Mouse (Mus musculus): ENCODE data around the gene Ptpro. TPM values are rescaled to one million over a fixed set of nuclear protein-coding genes. Genes with fewer than 3 reads are reported as not detected.

The Ptpro gene
- total and polyA plus RNA-seq, 2 experiments = 0.51 to 0.65 TPM

- no peak overlapping the region for H3K27ac ChIP-seq (replicated peaks; ENCODE audit: insufficient read depth, low read depth, low read length)
- WGBS = 15% methylated on average over 10 of the region's 10 CpGs
- peak; percentile 71 for TF ChIP-seq CTCF (IDR thresholded peaks at IDR 0.05; ENCODE audit: low read depth, low read length)
- TF ChIP-seq POLR2A (IDR thresholded peaks at IDR 0.05; ENCODE audit: extremely low read depth, insufficient read depth, low read length) = no peak
- H3K4me3 ChIP-seq (ENCODE audit: insufficient read depth, low read depth, low read length) = no peak overlapping the region
- H3K4me1 ChIP-seq (ENCODE audit: control insufficient read depth, insufficient read depth, low read length) = no peaks in the 10 kb centered on the region
- H3K27me3 ChIP-seq (ENCODE audit: control insufficient read depth, insufficient read depth, low read length) = no peaks in the 10 kb centered on the region
- H3K36me3 ChIP-seq (ENCODE audit: control insufficient read depth, insufficient read depth, low read length) = no peaks in the 10 kb centered on the region
- H3K79me2 ChIP-seq (ENCODE audit: control insufficient read depth, insufficient read depth, low read length) = no peaks in the 10 kb centered on the region
- no peak overlapping the region for H3K9ac ChIP-seq (ENCODE audit: low read depth, low read length)
- peak; percentile 47 for DNase-seq (ENCODE audit: extremely low read depth, low read depth, low spot score)
Observed at GRCm38 (mm10) chr6:137455537-137456041, 203.5 kb downstream of the Ptpro start.

GRCm38 (mm10) chr6:137456064-137456463 is 203.9 kb downstream of the Ptpro start:
- no peak overlapping the region for H3K27ac ChIP-seq (replicated peaks; ENCODE audit: insufficient read depth, low read depth, low read length)
- TF ChIP-seq CTCF (IDR thresholded peaks at IDR 0.05; ENCODE audit: low read depth, low read length) (no peak), POLR2A (IDR thresholded peaks at IDR 0.05; ENCODE audit: extremely low read depth, insufficient read depth, low read length) (no peak)
- H3K4me3 ChIP-seq (ENCODE audit: insufficient read depth, low read depth, low read length) = no peak overlapping the region
- no peaks in the 10 kb centered on the region for H3K27me3 ChIP-seq (ENCODE audit: control insufficient read depth, insufficient read depth, low read length)
- WGBS = 55% methylated on average over 7 of the region's 7 CpGs
- no peaks in the 10 kb centered on the region for H3K36me3 ChIP-seq (ENCODE audit: control insufficient read depth, insufficient read depth, low read length)
- H3K9ac ChIP-seq (ENCODE audit: low read depth, low read length) = no peak overlapping the region
- no peak for DNase-seq (ENCODE audit: extremely low read depth, low read depth, low spot score)
- H3K79me2 ChIP-seq (ENCODE audit: control insufficient read depth, insufficient read depth, low read length) = no peaks in the 10 kb centered on the region
- no peaks in the 10 kb centered on the region for H3K4me1 ChIP-seq (ENCODE audit: control insufficient read depth, insufficient read depth, low read length)

- no peak for TF ChIP-seq POLR2A (IDR thresholded peaks at IDR 0.05; ENCODE audit: extremely low read depth, insufficient read depth, low read length)
- TF ChIP-seq CTCF (IDR thresholded peaks at IDR 0.05; ENCODE audit: low read depth, low read length) = no peak
- Histone ChIP-seq H3K36me3 (ENCODE audit: control insufficient read depth, insufficient read depth, low read length) (no peaks in the 10 kb centered on the region), H3K27me3 (ENCODE audit: control insufficient read depth, insufficient read depth, low read length) (no peaks in the 10 kb centered on the region), H3K9ac (ENCODE audit: low read depth, low read length) (no peak overlapping the region), H3K79me2 (ENCODE audit: control insufficient read depth, insufficient read depth, low read length) (no peaks in the 10 kb centered on the region), H3K4me3 (ENCODE audit: insufficient read depth, low read depth, low read length) (no peak overlapping the region), H3K27ac (replicated peaks; ENCODE audit: insufficient read depth, low read depth, low read length) (no peak overlapping the region), H3K4me1 (ENCODE audit: control insufficient read depth, insufficient read depth, low read length) (no peaks in the 10 kb centered on the region)
- 29% methylated on average over 7 of the region's 7 CpGs for WGBS
- no peak for DNase-seq (ENCODE audit: extremely low read depth, low read depth, low spot score)
Observed at GRCm38 (mm10) chr6:137457210-137457609, 205.1 kb downstream of the Ptpro start.

- no peaks in the 10 kb centered on the region for H3K4me1 ChIP-seq (ENCODE audit: control insufficient read depth, insufficient read depth, low read length)
- H3K4me3 ChIP-seq (ENCODE audit: insufficient read depth, low read depth, low read length) = no peak overlapping the region
- 52% methylated on average over 7 of the region's 7 CpGs for WGBS
- H3K27me3 ChIP-seq (ENCODE audit: control insufficient read depth, insufficient read depth, low read length) = no peaks in the 10 kb centered on the region
- H3K9ac ChIP-seq (ENCODE audit: low read depth, low read length) = no peak overlapping the region
- H3K27ac ChIP-seq (replicated peaks; ENCODE audit: insufficient read depth, low read depth, low read length) = no peak overlapping the region
- H3K36me3 ChIP-seq (ENCODE audit: control insufficient read depth, insufficient read depth, low read length) = no peaks in the 10 kb centered on the region
- no peaks in the 10 kb centered on the region for H3K79me2 ChIP-seq (ENCODE audit: control insufficient read depth, insufficient read depth, low read length)
- TF ChIP-seq CTCF (IDR thresholded peaks at IDR 0.05; ENCODE audit: low read depth, low read length) (no peak), POLR2A (IDR thresholded peaks at IDR 0.05; ENCODE audit: extremely low read depth, insufficient read depth, low read length) (no peak)
- DNase-seq (ENCODE audit: extremely low read depth, low read depth, low spot score) = no peak
Observed at GRCm38 (mm10) chr6:137458136-137458535, 206.0 kb downstream of the Ptpro start.

- no peaks in the 10 kb centered on the region for H3K27me3 ChIP-seq (ENCODE audit: control insufficient read depth, insufficient read depth, low read length)
- TF ChIP-seq CTCF (IDR thresholded peaks at IDR 0.05; ENCODE audit: low read depth, low read length) = no peak
- no peak for TF ChIP-seq POLR2A (IDR thresholded peaks at IDR 0.05; ENCODE audit: extremely low read depth, insufficient read depth, low read length)
- H3K79me2 ChIP-seq (ENCODE audit: control insufficient read depth, insufficient read depth, low read length) = no peaks in the 10 kb centered on the region
- H3K4me3 ChIP-seq (ENCODE audit: insufficient read depth, low read depth, low read length) = no peak overlapping the region
- H3K36me3 ChIP-seq (ENCODE audit: control insufficient read depth, insufficient read depth, low read length) = no peaks in the 10 kb centered on the region
- no peak overlapping the region for H3K9ac ChIP-seq (ENCODE audit: low read depth, low read length)
- 93% methylated on average over 5 of the region's 5 CpGs for WGBS
- peaks cover 11% of the 10 kb centered on the region for H3K4me1 ChIP-seq (ENCODE audit: control insufficient read depth, insufficient read depth, low read length)
- no peak overlapping the region for H3K27ac ChIP-seq (replicated peaks; ENCODE audit: insufficient read depth, low read depth, low read length)
- no peak for DNase-seq (ENCODE audit: extremely low read depth, low read depth, low spot score)
Observed at GRCm38 (mm10) chr6:137463771-137464170, 211.7 kb downstream of the Ptpro start.

GRCm38 (mm10) chr6:137465253-137465652 is 213.1 kb downstream of the Ptpro start:
- WGBS = 5% methylated on average over 2 of the region's 2 CpGs
- no peak overlapping the region for H3K27ac ChIP-seq (replicated peaks; ENCODE audit: insufficient read depth, low read depth, low read length)
- DNase-seq (ENCODE audit: extremely low read depth, low read depth, low spot score) = peak; percentile 94

More at GRCm38 (mm10) chr6:137465253-137465652, 213.1 kb downstream of the Ptpro start:
- no peaks in the 10 kb centered on the region for H3K27me3 ChIP-seq (ENCODE audit: control insufficient read depth, insufficient read depth, low read length)
- H3K79me2 ChIP-seq (ENCODE audit: control insufficient read depth, insufficient read depth, low read length) = no peaks in the 10 kb centered on the region
- H3K9ac ChIP-seq (ENCODE audit: low read depth, low read length) = no peak overlapping the region
- H3K36me3 ChIP-seq (ENCODE audit: control insufficient read depth, insufficient read depth, low read length) = no peaks in the 10 kb centered on the region
- peaks cover 11% of the 10 kb centered on the region for H3K4me1 ChIP-seq (ENCODE audit: control insufficient read depth, insufficient read depth, low read length)
- no peak overlapping the region for H3K4me3 ChIP-seq (ENCODE audit: insufficient read depth, low read depth, low read length)
- no peak for TF ChIP-seq POLR2A (IDR thresholded peaks at IDR 0.05; ENCODE audit: extremely low read depth, insufficient read depth, low read length)
- no peak for TF ChIP-seq CTCF (IDR thresholded peaks at IDR 0.05; ENCODE audit: low read depth, low read length)

All from liver, adult 2 months (tissue).